Comparison of ENCODE assay signal across 21 mouse cellular contexts in the genomic region with DNA sequence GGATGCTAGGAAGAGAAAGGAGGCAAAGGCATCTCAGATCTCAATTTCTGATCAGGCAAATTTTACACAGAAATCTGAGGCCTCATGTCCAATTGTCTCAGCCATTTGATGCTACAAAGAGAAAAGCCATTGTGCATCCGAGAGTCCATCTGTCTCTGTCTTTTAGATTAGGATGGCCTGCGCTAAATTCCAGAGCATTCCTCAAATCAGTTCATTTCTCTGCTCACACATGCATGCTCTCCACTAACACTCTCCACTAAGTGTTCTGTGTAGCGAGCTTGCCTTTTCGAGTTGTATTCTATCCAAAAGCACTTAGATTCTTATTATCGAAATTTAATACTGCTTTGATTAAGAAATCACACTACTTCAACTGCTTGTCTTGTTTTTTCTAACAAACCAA.
DNase-seq lines count a peak whose midpoint lies in the region; ATAC-seq and TF ChIP-seq lines count a peak whose summit lies in the region.
"Had no signal": no experiment of that assay in that cellular context is flagged by ENCODE, and none has a peak within 500 bp of the region (broad histone marks: within the 10 kb centered on the region; RNA-seq: fewer than 3 reads in every experiment).

No protein-coding gene starts in this region.

- no peaks in the 10 kb centered on the region for H3K9me3 ChIP-seq in lung, embryonic 14.5 days (ENCODE audit: low read depth, low read length)
- H3K9me3 ChIP-seq in lung, embryonic 16.5 days (ENCODE audit: control insufficient read depth, low read length) = no peaks in the 10 kb centered on the region
- H3K9me3 ChIP-seq in midbrain, embryonic 11.5 days (ENCODE audit: control insufficient read depth, low read length) = no peaks in the 10 kb centered on the region
- H3K9me3 ChIP-seq in midbrain, embryonic 10.5 days (replicated peaks) = no peaks in the 10 kb centered on the region
- H3K9me3 ChIP-seq: embryonic facial prominence, embryonic 13.5 days; embryonic facial prominence, embryonic 15.5 days; forebrain, embryonic 13.5 days; forebrain, embryonic 15.5 days had no signal

- H3K4me2 ChIP-seq in lung, embryonic 14.5 days = no peak overlapping the region
- no peak overlapping the region for H3K4me2 ChIP-seq in lung, embryonic 16.5 days (ENCODE audit: low read depth, low read length)
- H3K4me2 ChIP-seq in midbrain, embryonic 11.5 days = no peak overlapping the region
- H3K4me2 ChIP-seq: embryonic facial prominence, embryonic 13.5 days; embryonic facial prominence, embryonic 15.5 days; forebrain, embryonic 13.5 days; forebrain, embryonic 15.5 days had no signal

- WGBS in lung, embryonic 14.5 days = 29% methylated on average over 5 of the region's 5 CpGs
- WGBS in lung, embryonic 16.5 days = 48% methylated on average over 5 of the region's 5 CpGs
- 76% methylated on average over 5 of the region's 5 CpGs for WGBS in midbrain, embryonic 11.5 days
- 87% methylated on average over 5 of the region's 5 CpGs for WGBS in midbrain, embryonic 10.5 days

- no peak overlapping the region for H3K27ac ChIP-seq in lung, embryonic 14.5 days (ENCODE audit: low read depth)
- H3K27ac ChIP-seq in lung, embryonic 16.5 days (ENCODE audit: low read length) = 0 out of 2 replicates have a peak overlapping the region, but pooled peaks have one; percentile 16
- H3K27ac ChIP-seq in midbrain, embryonic 11.5 days (ENCODE audit: low read depth, low read length) = no peak overlapping the region
- H3K27ac ChIP-seq in midbrain, embryonic 10.5 days (replicated peaks) = no peak overlapping the region
- H3K27ac ChIP-seq: embryonic facial prominence, embryonic 13.5 days; embryonic facial prominence, embryonic 15.5 days; forebrain, embryonic 13.5 days; forebrain, embryonic 15.5 days had no signal

- H3K9ac ChIP-seq in lung, embryonic 14.5 days = no peak overlapping the region
- H3K9ac ChIP-seq in lung, embryonic 16.5 days (ENCODE audit: low read length) = no peak overlapping the region
- no peak overlapping the region for H3K9ac ChIP-seq in midbrain, embryonic 11.5 days (ENCODE audit: low read length)
- H3K9ac ChIP-seq: embryonic facial prominence, embryonic 13.5 days; embryonic facial prominence, embryonic 15.5 days; forebrain, embryonic 13.5 days; forebrain, embryonic 15.5 days had no signal

- H3K36me3 ChIP-seq in lung, embryonic 14.5 days (ENCODE audit: insufficient read depth) = no peaks in the 10 kb centered on the region
- no peaks in the 10 kb centered on the region for H3K36me3 ChIP-seq in lung, embryonic 16.5 days (ENCODE audit: control insufficient read depth, insufficient read depth, low read length)
- no peaks in the 10 kb centered on the region for H3K36me3 ChIP-seq in midbrain, embryonic 11.5 days (ENCODE audit: control insufficient read depth, insufficient read depth, low read length)
- H3K36me3 ChIP-seq in midbrain, embryonic 10.5 days = no peaks in the 10 kb centered on the region
- H3K36me3 ChIP-seq: embryonic facial prominence, embryonic 13.5 days; embryonic facial prominence, embryonic 15.5 days; forebrain, embryonic 15.5 days had no signal

- H3K4me3 ChIP-seq in lung, embryonic 14.5 days (ENCODE audit: low read depth, low read length) = no peak overlapping the region
- no peak overlapping the region for H3K4me3 ChIP-seq in lung, embryonic 16.5 days (ENCODE audit: low read length)
- H3K4me3 ChIP-seq in midbrain, embryonic 11.5 days (ENCODE audit: low read depth, low read length) = no peak overlapping the region
- H3K4me3 ChIP-seq in midbrain, embryonic 10.5 days = no peak overlapping the region
- H3K4me3 ChIP-seq: embryonic facial prominence, embryonic 13.5 days; embryonic facial prominence, embryonic 15.5 days; erythroblast, embryonic 14.5 days; forebrain, embryonic 13.5 days; forebrain, embryonic 15.5 days had no signal

- no peaks in the 10 kb centered on the region for H3K27me3 ChIP-seq in lung, embryonic 14.5 days (ENCODE audit: insufficient read depth, low read length)
- no peaks in the 10 kb centered on the region for H3K27me3 ChIP-seq in lung, embryonic 16.5 days (ENCODE audit: control insufficient read depth, insufficient read depth, low read depth, low read length)
- H3K27me3 ChIP-seq in midbrain, embryonic 11.5 days (ENCODE audit: control insufficient read depth, insufficient read depth, low read length) = no peaks in the 10 kb centered on the region
- H3K27me3 ChIP-seq in midbrain, embryonic 10.5 days (ENCODE audit: low read depth, poor library complexity, severe bottlenecking) = 0 out of 2 replicates have a peak, but pooled peaks cover 14% of the 10 kb centered on the region
- H3K27me3 ChIP-seq: embryonic facial prominence, embryonic 13.5 days; embryonic facial prominence, embryonic 15.5 days; forebrain, embryonic 13.5 days; forebrain, embryonic 15.5 days had no signal

- peak; percentile 76 for DNase-seq in lung, embryonic 14.5 days
- no peak for DNase-seq in lung, postnatal 4 days
- no peak for DNase-seq in lung, postnatal 36 days
- peak; percentile 75 for DNase-seq in midbrain, embryonic 11.5 days (ENCODE audit: low spot score, missing footprints)
- DNase-seq in midbrain, embryonic 10.5 days (ENCODE audit: low spot score) = no peak
- DNase-seq: adrenal gland, adult 2 months; adrenal gland, postnatal 10 days; adrenal gland, postnatal 25 days; cerebellum, adult 11 months; cerebellum, adult 18-20 months; cerebellum, adult 8-10 months; cerebellum, adult 9-11 months; cerebellum, postnatal 14 days; cerebellum, postnatal 36 days; embryo, embryonic 11 days had no signal

- no peak for TF ChIP-seq CTCF in lung, embryonic 14.5 days (IDR thresholded peaks at IDR 0.05; ENCODE audit: low read depth)

- H3K4me1 ChIP-seq in lung, embryonic 14.5 days (ENCODE audit: insufficient read depth) = no peaks in the 10 kb centered on the region
- peaks cover 8% of the 10 kb centered on the region; the same call in 1 of the 2 replicates for H3K4me1 ChIP-seq in lung, embryonic 16.5 days (replicated peaks; ENCODE audit: control insufficient read depth, insufficient read depth, low read length)
- H3K4me1 ChIP-seq in midbrain, embryonic 11.5 days (ENCODE audit: control insufficient read depth, insufficient read depth, low read length) = peaks cover 6% of the 10 kb centered on the region
- H3K4me1 ChIP-seq in midbrain, embryonic 10.5 days = peaks cover 20% of the 10 kb centered on the region

- no peak for ATAC-seq in lung, embryonic 14.5 days (ENCODE audit: insufficient read depth)
- peak; percentile 51; the same call in 1 of the 2 replicates for ATAC-seq in lung, embryonic 16.5 days (ENCODE audit: low read depth)
- ATAC-seq in midbrain, embryonic 11.5 days (ENCODE audit: low FRiP score) = no peak
- ATAC-seq: forebrain, embryonic 13.5 days; forebrain, embryonic 15.5 days had no signal

Comparison
In these comparisons a context has a peak if more than half of its experiments do, and no peak if none do; other contexts are left out.
1. DNase-seq: peak in lung, embryonic 14.5 days (single experiment) and midbrain, embryonic 11.5 days (single experiment); none in lung, postnatal 4 days (0 of 2), lung, postnatal 36 days (single experiment) and midbrain, embryonic 10.5 days (single experiment).